ENCODE assay signal across 12 mouse cellular contexts in the genomic region with DNA sequence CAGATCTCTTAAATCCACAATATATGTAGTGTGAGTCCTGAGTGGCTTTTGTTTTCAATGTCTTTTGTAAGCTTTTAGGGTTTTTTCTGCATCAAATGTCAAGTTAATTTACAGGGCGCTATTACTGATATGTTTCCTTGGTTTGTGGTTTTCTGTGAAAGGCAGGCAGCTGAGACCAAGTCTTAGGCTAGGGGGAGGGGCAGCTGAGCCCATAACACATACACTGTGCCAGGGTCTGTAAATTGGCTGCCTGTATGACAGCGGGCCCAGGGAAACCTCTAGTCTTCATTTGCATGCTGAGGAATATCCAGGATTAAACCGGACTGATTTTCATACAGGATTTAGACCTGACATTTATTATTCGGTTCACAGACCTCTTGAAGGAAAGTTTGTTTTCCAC.
A peak's percentile ranks its signal among the peaks of the same experiment; 100 is the strongest.
DNase-seq lines count a peak whose midpoint lies in the region; ATAC-seq and TF ChIP-seq lines count a peak whose summit lies in the region.
"Had no signal": no experiment of that assay in that cellular context is flagged by ENCODE, and none has a peak within 500 bp of the region (broad histone marks: within the 10 kb centered on the region; RNA-seq: fewer than 3 reads in every experiment).

No protein-coding gene starts in this region.

- peak; percentile 42 to 61 for DNase-seq in cerebellum, adult 18-20 months
- DNase-seq in cerebellum, postnatal 36 days, result peak; percentile 54 to 71
- DNase-seq in urinary bladder, postnatal 10 days (ENCODE audit: low spot score), result no peak
- DNase-seq in liver, postnatal 0 days, result no peak
- no peak for DNase-seq in kidney, adult 2 months

- no peak overlapping the region for H3K9ac ChIP-seq in midbrain, embryonic 15.5 days
- H3K9ac ChIP-seq in liver, postnatal 0 days (replicated peaks), result no peak overlapping the region
- H3K9ac ChIP-seq: heart, embryonic 15.5 days; limb, embryonic 12.5 days had no signal

- no peak for TF ChIP-seq EP300 in liver, postnatal 0 days (IDR thresholded peaks at IDR 0.05; ENCODE audit: low read depth)

- no peaks in the 10 kb centered on the region for H3K36me3 ChIP-seq in midbrain, embryonic 15.5 days (replicated peaks)
- no peaks in the 10 kb centered on the region for H3K36me3 ChIP-seq in liver, postnatal 0 days (replicated peaks; ENCODE audit: insufficient read depth, low read length)
- no peaks in the 10 kb centered on the region for H3K36me3 ChIP-seq in kidney, adult 2 months (ENCODE audit: control insufficient read depth, insufficient read depth, low read length)
- H3K36me3 ChIP-seq: heart, embryonic 15.5 days; limb, embryonic 12.5 days had no signal

- H3K4me2 ChIP-seq in midbrain, embryonic 15.5 days, result peak overlapping the region; percentile 6; the same call in 1 of the 2 replicates
- H3K4me2 ChIP-seq in liver, postnatal 0 days (ENCODE audit: low read depth, low read length), result no peak overlapping the region
- H3K4me2 ChIP-seq: heart, embryonic 15.5 days; limb, embryonic 12.5 days had no signal

- TF ChIP-seq POLR2A in kidney, adult 2 months (IDR thresholded peaks at IDR 0.05; ENCODE audit: low read depth, low read length), result no peak

- ATAC-seq in hematopoietic stem cell, adult 5-6 weeks (replicated peaks in 1 of 2; ENCODE audit: insufficient read depth in 1 of 2, low FRiP score in 2 of 2, low TSS enrichment in 1 of 2, low read depth in 1 of 2, poor library complexity in 2 of 2, severe bottlenecking in 2 of 2), result peak; percentile 53 to 89; a peak in 3 of 4 replicates
- peak; percentile 92 for ATAC-seq in midbrain, embryonic 15.5 days (replicated peaks)
- ATAC-seq in liver, postnatal 0 days, result no peak
- ATAC-seq: lung, postnatal 0 days; Patski had no signal

- H3K27me3 ChIP-seq in midbrain, embryonic 15.5 days (replicated peaks), result no peaks in the 10 kb centered on the region
- H3K27me3 ChIP-seq in liver, postnatal 0 days (ENCODE audit: insufficient read depth, low read length), result no peaks in the 10 kb centered on the region
- H3K27me3 ChIP-seq in kidney, adult 2 months (replicated peaks; ENCODE audit: control insufficient read depth, insufficient read depth, low read length), result no peaks in the 10 kb centered on the region
- H3K27me3 ChIP-seq: heart, embryonic 15.5 days; limb, embryonic 12.5 days had no signal

- peaks cover 21% of the 10 kb centered on the region for H3K4me1 ChIP-seq in midbrain, embryonic 15.5 days
- no peaks in the 10 kb centered on the region for H3K4me1 ChIP-seq in liver, postnatal 0 days (ENCODE audit: insufficient read depth)
- no peaks in the 10 kb centered on the region for H3K4me1 ChIP-seq in kidney, adult 2 months (ENCODE audit: control insufficient read depth, insufficient read depth, low read length)
- H3K4me1 ChIP-seq: heart, embryonic 15.5 days; limb, embryonic 12.5 days had no signal

- no peak overlapping the region for H3K4me3 ChIP-seq in midbrain, embryonic 15.5 days
- H3K4me3 ChIP-seq in liver, postnatal 0 days (ENCODE audit: low read depth, low read length), result no peak overlapping the region
- H3K4me3 ChIP-seq in kidney, adult 2 months (ENCODE audit: insufficient read depth, low read depth, low read length), result no peak overlapping the region
- H3K4me3 ChIP-seq: heart, embryonic 15.5 days; limb, embryonic 12.5 days had no signal

- WGBS in midbrain, embryonic 15.5 days, result 10% methylated on average over 4 of the region's 4 CpGs
- 43% methylated on average over 4 of the region's 4 CpGs for WGBS in liver, postnatal 0 days (ENCODE audit: insufficient replicate concordance)
- 57% methylated on average over 4 of the region's 4 CpGs for WGBS in kidney, adult 2 months

- H3K27ac ChIP-seq in midbrain, embryonic 15.5 days, result peak overlapping the region; percentile 85
- H3K27ac ChIP-seq in liver, postnatal 0 days (ENCODE audit: low read depth), result no peak overlapping the region
- H3K27ac ChIP-seq in kidney, adult 2 months (ENCODE audit: insufficient read depth, low read depth, low read length), result no peak overlapping the region
- H3K27ac ChIP-seq: heart, embryonic 15.5 days; kidney, postnatal 0 days; limb, embryonic 12.5 days had no signal

- TF ChIP-seq CTCF in liver, postnatal 0 days (IDR thresholded peaks at IDR 0.05; ENCODE audit: low read depth), result no peak
- no peak for TF ChIP-seq CTCF in kidney, adult 2 months (conservative IDR thresholded peaks at IDR 0.05; ENCODE audit: insufficient read depth, insufficient read length, low read depth, low read length)

- no peaks in the 10 kb centered on the region for H3K9me3 ChIP-seq in midbrain, embryonic 15.5 days
- no peaks in the 10 kb centered on the region for H3K9me3 ChIP-seq in liver, postnatal 0 days (ENCODE audit: low read length)
- H3K9me3 ChIP-seq: heart, embryonic 15.5 days; limb, embryonic 12.5 days had no signal

Comparison
In these comparisons a context has a peak if more than half of its experiments do, and no peak if none do; other contexts are left out.
1. DNase-seq: peak in cerebellum, adult 18-20 months (2 of 2) and cerebellum, postnatal 36 days (2 of 2); none in urinary bladder, postnatal 10 days (single experiment), liver, postnatal 0 days (single experiment) and kidney, adult 2 months (single experiment).